Mouse (Mus musculus) gastrocnemius, postnatal 25 days (tissue): ENCODE data around the gene Map3k14. TPM values are rescaled to one million over a fixed set of nuclear protein-coding genes. Genes with fewer than 3 reads are reported as not detected.
"Not testable (repeated sequence)": the region's sequence is repeated elsewhere in the genome, so short reads cannot be mapped to it uniquely, and the experiment has no call there.

Source experiments
- DNase-seq: peaks from one replicate; pipeline ENCODE4 v3.0.0; 2022
- long read RNA-seq, 2 experiments: library from polyadenylated mRNA; stranded (forward); transcript quantifications; one replicate each; pipeline ENCODE4 v2.0.0; 2021
- total RNA-seq, 2 experiments: library from RNA; stranded (reverse); gene quantifications; 1 replicate in 1 of 2; 2 replicates in 1 of 2; pipeline ENCODE4 v1.2.3; 2021

Map3k14 gene
- 1 to 10 TPM; 2.8 to 4.1 TPM for total RNA-seq
- long read RNA-seq, experiment 1, partial matches to known transcripts, result 0 of 1 reads
- long read RNA-seq, experiment 1, other reads (novel, unspliced or antisense), result 1 of 1 reads
- long read RNA-seq, experiment 2, full-length matches to known transcripts, result 1 of 2 reads
- long read RNA-seq, experiment 2, partial matches to known transcripts, result 0 of 2 reads
- long read RNA-seq, experiment 2, other reads (novel, unspliced or antisense), result 1 of 2 reads

GRCm38 (mm10) chr11:103267346-103268219 is at the start of gene Map3k14:
Map3k14 (minus strand) TSS chr11:103267472.
- DNase-seq, result peak; percentile 100

GRCm38 (mm10) chr11:103315379-103315778 is 48.1 kb upstream of the Map3k14 start:
- DNase-seq, result no peak

- no peak for DNase-seq
These were observed 47.6 kb upstream of the Map3k14 start for GRCm38 (mm10) chr11:103314736-103315374.

GRCm38 (mm10) chr11:103313542-103313941 is 46.3 kb upstream of the Map3k14 start:
- no peak for DNase-seq

GRCm38 (mm10) chr11:103312655-103313255 is 45.5 kb upstream of the Map3k14 start:
- DNase-seq, result no peak

- peak; percentile 65 for DNase-seq
These were observed 44.8 kb upstream of the Map3k14 start for GRCm38 (mm10) chr11:103311960-103312611.

- DNase-seq, result no peak
These were observed 42.8 kb upstream of the Map3k14 start for GRCm38 (mm10) chr11:103309956-103310574.

- peak; percentile 70 for DNase-seq
These were observed 40.6 kb upstream of the Map3k14 start for GRCm38 (mm10) chr11:103307910-103308309.

- DNase-seq, result no peak
These were observed 37.3 kb upstream of the Map3k14 start for GRCm38 (mm10) chr11:103304525-103304924.

GRCm38 (mm10) chr11:103294772-103295171 is 27.5 kb upstream of the Map3k14 start:
- no peak for DNase-seq

GRCm38 (mm10) chr11:103294066-103294465 is 26.8 kb upstream of the Map3k14 start:
- DNase-seq, result peak; percentile 36

GRCm38 (mm10) chr11:103292890-103293287 is 25.6 kb upstream of the Map3k14 start:
- no peak for DNase-seq

- DNase-seq, result peak; percentile 85
These were observed 25.0 kb upstream of the Map3k14 start for GRCm38 (mm10) chr11:103292152-103292889.

GRCm38 (mm10) chr11:103290841-103291240 is 23.6 kb upstream of the Map3k14 start:
- not testable (repeated sequence) for DNase-seq

- peak; percentile 52 for DNase-seq
These were observed 21.2 kb upstream of the Map3k14 start for GRCm38 (mm10) chr11:103288291-103288963.

GRCm38 (mm10) chr11:103286910-103287309 is 19.6 kb upstream of the Map3k14 start:
- no peak for DNase-seq

- peak; percentile 50 for DNase-seq
These were observed 18.7 kb upstream of the Map3k14 start for GRCm38 (mm10) chr11:103285951-103286350.

GRCm38 (mm10) chr11:103285276-103285675 is 18.0 kb upstream of the Map3k14 start:
- no peak for DNase-seq

GRCm38 (mm10) chr11:103281784-103282183 is 14.5 kb upstream of the Map3k14 start:
- no peak for DNase-seq

GRCm38 (mm10) chr11:103276450-103276849 is 9.2 kb upstream of the Map3k14 start:
- DNase-seq, result no peak
